Mouse (Mus musculus): ENCODE results near the gene Helz.

The Helz gene

GRCm38 (mm10) chr11:107617976-107618375 is 70.2 kb downstream of the Helz start:
- DNase-seq (ENCODE audit: low spot score): no peak

- no peak for DNase-seq (ENCODE audit: low spot score)
Observed at GRCm38 (mm10) chr11:107624661-107625060, 76.9 kb downstream of the Helz start.

- DNase-seq (ENCODE audit: low spot score): no peak
Observed at GRCm38 (mm10) chr11:107625746-107626145, 78.0 kb downstream of the Helz start.

- peak; percentile 65 for DNase-seq (ENCODE audit: low spot score)
Observed at GRCm38 (mm10) chr11:107629504-107629903, 81.8 kb downstream of the Helz start.

- DNase-seq (ENCODE audit: low spot score): no peak
Observed at GRCm38 (mm10) chr11:107629951-107630350, 82.2 kb downstream of the Helz start.

GRCm38 (mm10) chr11:107631124-107631523 is 83.4 kb downstream of the Helz start:
- no peak for DNase-seq (ENCODE audit: low spot score)

GRCm38 (mm10) chr11:107633563-107634146 is 85.9 kb downstream of the Helz start:
- no peak for DNase-seq (ENCODE audit: low spot score)

GRCm38 (mm10) chr11:107638137-107638536 is 90.4 kb downstream of the Helz start:
- DNase-seq (ENCODE audit: low spot score): no peak

GRCm38 (mm10) chr11:107639657-107640056 is 91.9 kb downstream of the Helz start:
- no peak for DNase-seq (ENCODE audit: low spot score)

GRCm38 (mm10) chr11:107644461-107644860 is 96.7 kb downstream of the Helz start:
- DNase-seq (ENCODE audit: low spot score): no peak

GRCm38 (mm10) chr11:107647330-107647729 is 99.6 kb downstream of the Helz start:
- no peak for DNase-seq (ENCODE audit: low spot score)

GRCm38 (mm10) chr11:107648668-107649067 is 100.9 kb downstream of the Helz start:
- DNase-seq (ENCODE audit: low spot score): no peak

- DNase-seq (ENCODE audit: low spot score): no peak
Observed at GRCm38 (mm10) chr11:107649458-107649857, 101.7 kb downstream of the Helz start.

GRCm38 (mm10) chr11:107650422-107651051 is 102.8 kb downstream of the Helz start:
- DNase-seq (ENCODE audit: low spot score): no peak

GRCm38 (mm10) chr11:107651391-107651790 is 103.7 kb downstream of the Helz start:
- no peak for DNase-seq (ENCODE audit: low spot score)

- DNase-seq (ENCODE audit: low spot score): no peak
Observed at GRCm38 (mm10) chr11:107652137-107652536, 104.4 kb downstream of the Helz start.

- no peak for DNase-seq (ENCODE audit: low spot score)
Observed at GRCm38 (mm10) chr11:107655538-107655937, 107.8 kb downstream of the Helz start.

GRCm38 (mm10) chr11:107657117-107657516 is 109.4 kb downstream of the Helz start:
- DNase-seq (ENCODE audit: low spot score): no peak

- DNase-seq (ENCODE audit: low spot score): no peak
Observed at GRCm38 (mm10) chr11:107660452-107660851, 112.7 kb downstream of the Helz start.

- no peak for DNase-seq (ENCODE audit: low spot score)
Observed at GRCm38 (mm10) chr11:107662666-107663065, 114.9 kb downstream of the Helz start.

GRCm38 (mm10) chr11:107667542-107667941 is 119.8 kb downstream of the Helz start:
- DNase-seq (ENCODE audit: low spot score): no peak

GRCm38 (mm10) chr11:107668223-107668622 is 120.5 kb downstream of the Helz start:
- no peak for DNase-seq (ENCODE audit: low spot score)

- DNase-seq (ENCODE audit: low spot score): no peak
Observed at GRCm38 (mm10) chr11:107668977-107669376, 121.2 kb downstream of the Helz start.

- DNase-seq (ENCODE audit: low spot score): no peak
Observed at GRCm38 (mm10) chr11:107674006-107674405, 126.3 kb downstream of the Helz start.

Measured in layer of hippocampus, adult 11-12 months (tissue).